Mouse (Mus musculus) small intestine, adult 2 months (tissue): Measurements from ENCODE around the gene Pan3.

Experiments
- CTCF ChIP-seq: fragments of 200-500 bp; IDR thresholded peaks from 2 replicates; pipeline ENCODE4 v1.5.1; 2012; ENCODE audit warnings: low read depth, mild to moderate bottlenecking, control low read depth, inconsistent platforms, low read length, moderate library complexity, mixed read lengths; ENCODE audit not compliant: insufficient replicate concordance, insufficient read length; ENCODE audit errors: extremely low read depth
- POLR2A ChIP-seq: fragments of 200-500 bp; IDR thresholded peaks from 2 replicates; pipeline ENCODE4 v1.6.1; 2012; ENCODE audit warnings: low read depth, mild to moderate bottlenecking, control low read depth, inconsistent platforms, low read length, moderate library complexity

DNA sequence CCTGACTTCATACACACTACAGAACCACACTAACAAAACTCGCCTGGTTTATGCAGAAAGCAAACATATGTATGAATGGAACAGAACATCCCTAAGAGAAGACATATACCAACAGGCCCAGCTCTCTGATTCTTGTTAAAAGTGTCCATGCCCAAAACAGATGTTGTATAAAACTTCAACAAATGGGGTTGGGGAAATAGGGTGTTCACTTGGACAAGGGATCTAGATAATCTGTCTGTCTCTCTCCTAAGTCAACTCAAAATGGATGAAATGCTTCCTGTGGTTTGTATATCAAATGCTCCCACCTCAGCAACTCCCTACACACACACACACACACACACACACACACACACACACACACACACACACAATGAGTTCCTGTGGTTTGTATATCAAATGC lies 12.0 kb upstream of the Pan3 start:
- TF ChIP-seq CTCF (no peak), POLR2A (no peak)
